Mouse (Mus musculus): ENCODE data around the gene Sgms2. TPM values are rescaled to one million over a fixed set of nuclear protein-coding genes. Genes with fewer than 3 reads are reported as not detected.

Gene Sgms2
- total RNA-seq (2021), result 1 to 10 TPM; 4.3 to 6.2 TPM

GRCm38 (mm10) chr3:131491361-131491925 lies at the start of gene Sgms2:
Sgms2 (minus strand) TSS chr3:131491411.
- no peak for DNase-seq
- intact Hi-C loops (cut with DNase I), result loop anchor here (2.0 kb wide), 1 partner anchor 171 kb away; no protein-coding TSS in a partner anchor

DNA sequence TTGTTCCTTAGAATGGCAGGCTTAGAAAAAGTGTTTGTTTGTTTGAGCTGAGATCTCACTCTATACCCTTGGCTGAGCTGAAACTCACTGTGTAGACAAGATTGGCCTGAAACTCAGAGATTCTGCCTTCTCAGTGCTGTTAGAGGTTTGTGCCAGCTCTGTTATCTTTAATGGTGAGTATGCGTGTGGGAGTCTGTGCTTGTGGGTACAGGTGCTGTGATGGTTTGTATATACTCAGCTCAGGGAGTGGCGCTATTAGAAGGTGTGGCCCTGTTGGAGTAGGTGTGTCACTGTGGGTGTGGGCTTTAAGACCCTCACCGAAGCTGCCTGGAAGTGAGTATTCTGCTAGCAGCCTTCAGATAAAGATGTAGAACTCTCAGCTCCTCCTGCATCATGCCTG lies 34.0 kb upstream of the Sgms2 start:
- no peak for DNase-seq
- intact Hi-C loops (cut with DNase I), result no loop called here

DNA sequence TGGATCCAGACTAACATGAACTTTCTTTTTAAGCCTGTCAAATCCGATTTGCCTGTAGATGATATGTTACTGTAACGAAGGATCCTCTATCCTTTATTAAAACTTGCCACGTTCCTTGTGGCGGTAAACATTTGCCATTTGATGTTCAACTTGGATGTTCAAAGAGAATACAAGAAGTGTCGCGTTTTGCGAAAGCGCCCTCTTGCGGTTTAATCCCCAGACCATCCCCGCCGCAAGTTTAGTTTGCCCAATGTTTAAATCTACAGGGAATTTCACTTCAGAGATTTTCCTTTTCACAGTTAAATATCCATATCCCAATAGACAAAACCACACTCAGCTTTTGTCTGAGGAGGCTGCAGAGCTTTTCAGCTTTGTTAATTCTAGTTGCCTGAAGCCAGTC lies 33.6 kb upstream of the Sgms2 start:
- intact Hi-C loops (cut with DNase I), result loop anchor here (1.0 kb wide), 1 partner anchor 204 kb away; no protein-coding TSS in a partner anchor
- peak; percentile 38 to 66 for DNase-seq

DNA sequence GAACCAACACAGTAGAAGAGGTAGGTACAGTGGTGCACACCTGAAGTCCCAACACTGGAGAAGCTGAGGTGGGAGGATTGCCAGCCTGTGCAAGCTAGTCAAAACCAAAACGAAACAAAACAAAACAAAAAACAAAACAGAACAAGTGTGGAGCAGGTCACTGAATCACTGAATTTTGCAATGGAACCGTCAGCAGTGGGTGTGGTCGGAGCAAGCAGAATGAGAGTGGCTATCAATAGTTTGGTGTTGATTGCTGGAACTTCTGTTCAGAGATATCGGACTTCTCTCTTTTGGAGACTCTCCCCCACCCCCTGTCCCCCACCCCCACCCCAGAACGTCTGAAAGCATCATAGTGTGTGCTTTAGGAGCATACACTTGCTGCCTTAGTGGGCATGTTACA lies 33.0 kb upstream of the Sgms2 start:
- intact Hi-C loops (cut with DNase I), result loop anchor here (1.0 kb wide), 1 partner anchor 204 kb away; no protein-coding TSS in a partner anchor
- no peak for DNase-seq

DNA sequence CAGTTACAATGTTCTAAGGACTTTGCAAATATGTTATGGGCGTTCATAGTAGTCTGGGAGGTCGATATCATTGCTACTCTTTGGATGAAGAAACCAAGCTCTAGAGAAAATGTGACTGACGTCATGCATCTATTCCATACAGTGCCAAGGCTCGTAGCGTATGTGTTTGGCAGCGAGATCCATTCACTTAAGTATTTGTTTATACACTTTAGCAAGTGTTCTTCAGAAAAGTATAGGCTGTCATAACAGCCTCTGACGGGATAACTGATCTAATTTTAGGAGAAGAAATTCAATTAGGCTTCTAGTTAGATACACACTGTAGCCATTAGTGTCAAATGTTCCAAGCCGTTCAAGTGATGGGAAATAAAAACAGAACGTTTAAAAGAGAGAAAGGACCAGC lies 32.5 kb upstream of the Sgms2 start:
- no peak for DNase-seq
- intact Hi-C loops (cut with DNase I), result loop anchor here (1.0 kb wide), 1 partner anchor 203 kb away; no protein-coding TSS in a partner anchor

- peak in 1 of 2 experiments; percentile 4 for DNase-seq
- intact Hi-C loops (cut with DNase I), result no loop called here
Observed at GRCm38 (mm10) chr3:131522243-131522642, 31.0 kb upstream of the Sgms2 start.

- no peak for DNase-seq
- intact Hi-C loops (cut with DNase I), result no loop called here
Observed at GRCm38 (mm10) chr3:131521206-131521605, 30.0 kb upstream of the Sgms2 start.

DNA sequence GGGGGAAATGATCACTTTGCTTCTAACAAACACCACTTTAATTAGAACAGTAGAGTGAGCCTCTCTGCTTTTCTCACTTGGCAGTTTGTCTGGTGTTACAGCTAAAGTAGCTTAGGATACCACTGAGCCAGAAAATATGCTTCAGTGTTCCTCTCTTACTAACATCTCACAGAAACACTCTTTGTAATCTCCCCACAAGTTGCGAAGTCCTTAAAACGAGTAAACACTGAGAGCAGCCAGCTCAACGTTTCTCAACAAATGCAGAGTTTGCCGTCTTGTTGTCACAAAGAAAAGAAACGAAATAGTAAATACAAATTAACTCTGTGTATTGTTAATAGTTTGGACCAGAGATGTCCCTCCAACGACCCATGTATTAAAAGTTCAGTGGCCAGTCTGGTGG lies 26.5 kb upstream of the Sgms2 start:
- no peak for DNase-seq
- intact Hi-C loops (cut with DNase I), result no loop called here

GRCm38 (mm10) chr3:131516332-131516999 lies 25.3 kb upstream of the Sgms2 start:
- intact Hi-C loops (cut with DNase I), result no loop called here
- no peak for DNase-seq

DNA sequence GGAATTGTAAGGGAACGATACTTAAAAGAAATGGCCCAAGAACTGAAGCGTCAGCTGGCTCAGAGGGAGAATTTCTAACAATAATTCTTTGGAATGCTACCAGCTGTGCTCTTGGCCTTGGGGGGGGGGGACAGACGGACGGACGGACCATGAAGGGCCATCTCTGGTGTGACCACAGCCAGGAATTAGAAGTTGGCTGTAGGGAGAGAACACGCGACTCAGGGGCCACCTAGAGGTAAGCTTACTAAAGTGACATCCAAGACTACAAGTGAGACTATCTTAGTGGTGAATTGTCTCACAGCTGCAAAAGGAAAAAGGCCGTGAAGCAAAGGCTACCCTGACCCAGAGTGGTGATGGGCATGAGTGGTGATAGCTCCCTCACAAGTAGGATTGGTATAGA lies 20.4 kb upstream of the Sgms2 start:
- peak in 1 of 2 experiments; percentile 9 for DNase-seq
- intact Hi-C loops (cut with DNase I), result no loop called here

GRCm38 (mm10) chr3:131508024-131508423 lies 16.8 kb upstream of the Sgms2 start:
- intact Hi-C loops (cut with DNase I), result no loop called here
- no peak for DNase-seq

GRCm38 (mm10) chr3:131504595-131505223 lies 13.5 kb upstream of the Sgms2 start:
- intact Hi-C loops (cut with DNase I), result no loop called here
- DNase-seq, result no peak

DNA sequence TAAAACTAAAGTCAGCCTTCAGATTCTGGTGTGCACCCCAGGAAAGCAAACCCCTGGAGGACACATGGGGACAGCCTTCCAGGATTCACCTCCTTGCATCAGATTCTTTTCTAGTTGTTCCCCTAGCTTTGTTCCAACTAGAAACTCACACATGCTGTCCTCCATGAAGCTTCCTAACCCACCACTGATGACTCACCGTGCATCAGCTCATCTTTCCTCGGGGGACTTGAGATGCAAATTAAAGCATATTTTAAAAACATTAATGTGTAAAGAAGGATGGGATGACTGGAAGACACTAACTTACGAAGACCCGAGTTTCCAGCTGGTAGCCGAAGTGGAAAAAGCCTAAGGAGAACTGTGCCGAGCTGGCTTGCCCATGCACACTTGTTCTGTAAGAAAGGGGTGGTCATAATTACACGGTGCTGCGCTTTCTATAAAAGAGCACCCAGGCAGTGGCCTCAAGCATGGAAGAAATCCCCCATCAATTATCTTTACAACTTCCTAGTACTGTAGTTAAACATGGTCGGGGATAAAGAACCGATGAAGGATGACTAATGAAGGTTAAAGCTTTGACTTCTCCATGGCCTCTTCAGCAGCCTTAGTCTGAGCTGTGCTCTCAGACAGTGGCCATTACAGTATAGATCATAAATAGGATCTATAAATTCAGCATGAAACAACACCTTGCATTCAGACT lies 10.6 kb upstream of the Sgms2 start:
- intact Hi-C loops (cut with DNase I), result no loop called here
- DNase-seq, result no peak

DNA sequence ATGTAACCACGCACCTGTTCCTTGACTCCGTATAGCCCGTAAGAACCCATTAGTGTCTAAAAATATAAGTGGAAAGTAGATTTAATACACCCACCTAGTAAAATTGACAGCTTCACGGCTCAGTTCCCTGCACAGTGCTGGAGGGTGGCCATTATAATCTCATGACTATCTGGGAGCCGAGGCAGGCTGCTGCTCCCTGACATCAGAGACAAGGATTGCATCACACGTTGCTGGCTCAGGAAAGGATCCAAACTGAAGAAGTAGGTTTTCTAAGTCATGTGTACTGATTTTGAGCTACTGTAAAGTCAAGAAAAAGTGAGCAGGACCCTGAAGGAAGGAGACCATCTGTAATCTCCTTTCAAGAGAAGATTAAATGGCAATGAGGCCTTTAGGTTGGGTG lies 8.4 kb upstream of the Sgms2 start:
- intact Hi-C loops (cut with DNase I), result no loop called here

DNA sequence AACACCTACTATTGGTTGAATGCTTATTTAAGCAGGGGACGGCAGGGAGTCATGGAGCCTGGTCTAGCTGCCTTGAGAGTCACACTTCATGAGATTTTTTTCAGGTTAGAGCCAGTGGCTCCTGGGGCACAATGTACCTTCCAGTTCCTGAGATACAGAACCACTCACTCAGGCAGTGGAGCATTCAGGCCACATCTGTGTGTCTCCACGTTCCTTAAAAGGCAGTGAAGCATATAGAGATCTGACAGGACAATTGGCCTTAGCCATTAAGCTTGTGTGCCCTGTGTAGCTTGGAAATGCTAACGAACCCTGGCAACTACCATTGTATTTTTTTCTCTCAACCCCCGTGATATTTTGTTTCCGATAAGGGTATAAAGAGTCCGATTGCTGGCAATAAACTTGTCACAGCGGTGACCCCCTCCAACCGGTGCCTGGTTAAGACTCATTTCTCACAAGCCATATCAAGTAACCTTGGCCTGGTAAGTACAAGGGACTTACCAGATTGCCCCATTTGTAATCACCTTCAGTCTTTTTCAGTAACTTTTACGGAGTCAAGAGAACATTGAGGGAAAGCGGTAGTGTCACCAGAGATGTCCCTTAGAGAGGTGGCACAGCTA lies 5.4 kb upstream of the Sgms2 start:
- no peak for DNase-seq
- intact Hi-C loops (cut with DNase I), result no loop called here

More for the DNA sequence above, 8.4 kb upstream of the Sgms2 start:
- no peak for DNase-seq

DNA sequence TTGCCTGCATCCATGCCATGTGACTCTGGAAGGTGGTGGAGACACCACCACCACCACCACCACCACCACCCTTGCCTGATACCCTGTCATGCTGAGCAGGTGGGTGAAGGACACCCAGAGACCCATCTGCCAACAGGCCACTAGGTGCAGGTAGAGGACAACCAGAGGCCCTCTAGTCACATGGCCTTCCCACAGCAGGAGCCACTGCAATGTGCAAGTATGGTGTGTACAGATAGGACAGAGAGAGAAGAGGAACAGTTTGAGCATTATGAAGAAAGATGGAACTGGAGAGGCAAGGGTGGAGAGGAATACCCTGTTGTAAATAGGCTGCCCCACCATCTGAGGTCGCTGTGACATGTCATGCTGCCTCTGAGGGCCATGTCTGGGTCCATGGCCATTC lies 3.9 kb upstream of the Sgms2 start:
- intact Hi-C loops (cut with DNase I), result no loop called here
- no peak for DNase-seq

DNA sequence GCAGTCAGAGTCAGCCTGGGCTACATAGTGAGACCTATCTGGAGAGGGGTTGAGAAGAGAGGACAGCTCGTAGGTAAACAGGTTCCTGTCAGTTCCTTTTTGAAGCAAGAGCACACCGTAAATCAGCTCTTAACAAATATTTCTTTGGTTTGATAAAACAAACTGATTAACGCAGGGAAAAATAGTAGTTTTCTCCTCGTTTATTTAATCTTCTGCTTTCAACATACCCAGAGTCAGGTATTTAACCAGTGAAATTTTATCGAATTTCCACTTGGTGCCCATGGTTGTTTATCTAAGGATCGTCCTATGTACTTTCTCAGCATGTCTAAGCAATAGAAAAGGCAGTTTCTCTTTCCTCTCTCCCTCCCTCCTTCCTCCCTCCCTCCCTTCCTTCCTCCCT lies 2.0 kb upstream of the Sgms2 start:
- no peak for DNase-seq
- intact Hi-C loops (cut with DNase I), result no loop called here

DNA sequence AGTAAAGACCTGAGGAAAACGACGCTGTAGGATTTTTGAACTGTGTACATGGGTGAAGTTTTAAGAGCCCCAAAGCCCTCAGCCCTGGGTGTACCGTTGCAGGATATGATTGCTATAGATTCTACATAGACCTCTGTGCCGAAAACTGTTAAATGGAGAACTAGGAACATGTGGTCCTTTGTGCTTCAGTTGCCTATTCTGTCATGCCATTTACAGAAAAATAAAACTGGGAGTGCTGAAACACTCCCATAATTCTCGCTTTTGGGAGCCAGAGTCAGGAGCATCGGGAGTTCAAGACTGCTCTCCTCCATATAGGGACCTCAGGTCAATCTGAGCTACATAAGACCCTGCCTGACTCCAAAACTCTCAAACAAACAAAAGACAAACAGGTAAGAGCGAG lies 769 bp upstream of the Sgms2 start:
- DNase-seq, result no peak
- intact Hi-C loops (cut with DNase I), result loop anchor here (2.0 kb wide), 1 partner anchor 171 kb away; no protein-coding TSS in a partner anchor

- intact Hi-C loops (cut with DNase I), result loop anchor here (2.0 kb wide), 1 partner anchor 170 kb away; no protein-coding TSS in a partner anchor
- DNase-seq, result peak; percentile 74 to 84
Observed at GRCm38 (mm10) chr3:131490143-131490908, 885 bp downstream of the Sgms2 start.

DNA sequence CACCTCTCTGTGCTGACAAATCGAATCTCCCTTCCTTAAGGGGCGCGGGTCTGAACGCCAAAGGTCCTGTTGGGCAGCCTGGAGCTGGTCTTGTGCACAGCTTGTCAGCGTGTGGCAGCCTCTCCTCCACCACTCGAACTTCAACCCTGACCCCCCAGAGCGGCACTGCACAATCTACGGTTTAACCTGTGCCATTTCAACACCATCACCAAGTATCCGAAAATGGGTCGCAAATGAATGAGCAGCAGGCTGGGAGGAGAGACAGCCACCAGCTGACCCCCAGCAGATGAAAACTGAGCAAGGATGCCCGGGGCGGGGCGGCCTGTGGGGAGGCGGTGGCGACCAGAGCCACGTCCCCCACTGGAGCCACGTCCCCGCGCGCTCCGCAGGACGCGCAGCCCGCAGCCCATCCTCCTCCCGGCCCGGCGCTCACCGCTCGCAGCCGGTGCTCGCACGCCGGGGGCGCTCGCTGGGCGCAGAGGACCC lies 1.5 kb downstream of the Sgms2 start:
- peak; percentile 58 to 65 for DNase-seq
- intact Hi-C loops (cut with DNase I), result loop anchor here (2.0 kb wide), 1 partner anchor 169 kb away; no protein-coding TSS in a partner anchor
